Mouse (Mus musculus) retina, postnatal 1 day (tissue): Measurements from ENCODE around the gene Zdhhc16.
A peak's percentile ranks its signal among the peaks of the same experiment; 100 is the strongest.

Experiments used
- DNase-seq: peaks from one replicate; pipeline ENCODE4 v3.0.0-alpha.2; 2012

Gene Zdhhc16

GRCm38 (mm10) chr19:41933179-41934086, at the start of gene Zdhhc16, which contains the start of gene Exosc1:
TSS of gene Zdhhc16 (plus strand) at chr19:41933480.
TSS of gene Exosc1 (minus strand) at chr19:41933423.
- peak; percentile 99 for DNase-seq

DNA sequence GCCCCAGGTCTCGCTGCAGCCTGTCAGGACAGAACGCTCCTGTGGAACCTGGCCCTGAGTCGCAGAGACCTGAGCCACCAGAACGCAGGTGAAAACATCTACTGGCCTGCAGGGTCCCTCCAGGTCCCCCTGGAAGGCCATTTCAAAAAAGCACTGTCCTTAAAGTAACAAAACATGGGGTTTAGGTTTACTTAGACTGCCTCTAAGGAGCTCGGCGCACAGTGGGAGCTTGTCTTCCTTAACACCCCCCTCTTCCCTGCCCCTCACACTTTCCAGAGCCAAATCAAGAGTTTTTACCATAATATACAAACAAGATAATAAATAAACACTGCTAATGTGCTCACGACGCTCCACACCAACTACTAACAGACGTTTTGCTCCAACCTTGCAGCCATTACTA, 49.4 kb upstream of the Zdhhc16 start:
- no peak for DNase-seq

GRCm38 (mm10) chr19:41888191-41888590, 45.1 kb upstream of the Zdhhc16 start:
- no peak for DNase-seq

GRCm38 (mm10) chr19:41894959-41895358, 38.3 kb upstream of the Zdhhc16 start:
- no peak for DNase-seq

- peak; percentile 96 for DNase-seq
These were observed 37.6 kb upstream of the Zdhhc16 start, which contains the start of gene Rrp12 for GRCm38 (mm10) chr19:41895460-41896318. TSS of gene Rrp12 (minus strand) at chr19:41896173.

DNA sequence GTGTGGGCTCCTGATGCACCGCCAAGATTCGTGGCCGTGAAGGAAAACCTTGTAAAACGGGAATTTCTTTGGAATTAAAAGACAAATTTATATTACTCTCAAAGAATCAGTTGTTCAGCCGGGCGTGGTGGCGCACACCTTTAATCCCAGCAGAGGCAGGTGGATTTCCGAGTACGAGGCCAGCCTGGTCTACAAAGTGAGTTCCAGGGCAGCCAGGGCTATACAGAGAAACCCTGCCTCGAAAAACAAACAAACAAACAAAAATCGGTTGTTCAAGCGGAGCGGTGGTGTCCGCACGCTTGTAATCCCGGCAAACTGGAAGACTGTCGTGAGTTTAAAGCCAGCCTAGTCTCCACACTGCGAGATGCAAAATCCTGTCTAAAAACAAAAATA, 37.0 kb upstream of the Zdhhc16 start:
- DNase-seq = no peak

DNA sequence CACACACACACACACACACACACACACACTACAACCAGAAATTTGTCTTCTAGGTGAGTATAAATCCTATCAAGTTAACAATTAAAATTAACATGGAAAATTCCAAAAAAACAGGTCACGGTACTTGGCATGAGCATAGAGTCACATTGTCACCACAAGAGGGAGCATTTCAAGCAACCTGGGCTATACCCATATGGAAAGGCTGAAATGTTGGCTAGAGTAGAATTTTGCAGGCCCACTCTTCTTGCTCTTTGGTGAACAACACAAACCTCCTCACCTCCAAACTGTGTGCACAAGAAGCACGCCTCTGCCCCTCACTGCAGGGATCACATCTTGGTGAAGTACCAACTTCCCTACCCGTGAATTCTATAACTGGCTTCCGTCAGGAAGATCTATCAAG, 34.4 kb upstream of the Zdhhc16 start:
- peak; percentile 77 for DNase-seq

- no peak for DNase-seq
These were observed 32.7 kb upstream of the Zdhhc16 start for GRCm38 (mm10) chr19:41900495-41901090.

DNA sequence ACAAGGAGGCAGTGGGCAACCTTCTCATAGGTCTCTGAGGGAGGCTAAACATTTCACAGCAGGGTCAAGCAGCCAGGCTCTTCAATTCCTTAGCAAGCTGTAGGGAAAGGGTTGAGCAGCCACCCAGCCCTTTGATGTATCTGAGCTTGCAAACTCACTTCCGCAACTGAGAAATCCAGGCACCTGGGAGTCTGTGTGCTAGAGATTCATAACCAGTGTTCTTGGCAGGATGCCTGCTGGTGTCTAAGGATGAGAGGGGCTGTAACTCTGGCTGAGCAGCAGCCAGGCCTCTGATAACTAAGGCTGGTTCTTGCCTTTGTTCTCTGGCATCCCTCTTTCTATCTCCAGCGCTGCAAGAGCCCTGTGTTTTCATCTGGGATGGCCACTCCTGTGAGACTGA, 31.6 kb upstream of the Zdhhc16 start:
- DNase-seq = no peak

DNA sequence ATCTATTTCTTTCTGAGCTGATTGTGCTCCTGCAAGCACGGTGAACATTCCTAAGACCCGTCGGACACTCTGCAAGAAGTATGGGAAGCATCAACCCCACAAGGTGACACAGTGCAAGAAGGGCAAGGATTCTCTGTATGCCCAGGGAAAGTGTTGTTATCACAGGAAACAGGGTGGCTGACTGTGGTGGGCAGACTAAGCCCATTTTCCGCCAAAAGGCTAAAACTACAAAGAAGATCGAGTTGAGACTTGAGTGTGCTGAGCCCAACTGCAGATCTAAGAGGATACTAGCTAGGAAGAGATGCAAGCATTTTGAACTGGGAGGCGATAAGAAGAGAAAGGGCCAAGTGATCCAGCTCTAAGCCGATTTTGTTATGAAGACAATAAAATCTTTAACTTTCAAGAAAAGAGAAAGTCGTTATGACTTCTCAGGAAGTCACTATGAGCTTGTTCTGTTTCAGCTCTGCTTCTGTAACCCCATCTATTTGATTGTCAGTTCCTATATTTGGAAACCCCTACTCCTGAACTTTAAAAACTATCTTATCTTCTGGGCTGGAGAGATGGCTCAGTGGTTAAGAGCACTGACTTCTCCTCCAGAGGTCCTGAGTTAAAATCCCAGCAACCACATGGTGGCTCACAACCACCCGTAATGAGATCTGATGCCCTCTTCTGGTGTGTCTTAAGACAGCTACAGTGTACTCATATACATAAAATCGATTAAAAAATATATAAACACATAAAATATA, 30.3 kb upstream of the Zdhhc16 start:
- no peak for DNase-seq

- no peak for DNase-seq
These were observed 28.0 kb upstream of the Zdhhc16 start for GRCm38 (mm10) chr19:41905246-41905645.

- DNase-seq = no peak
These were observed 26.8 kb upstream of the Zdhhc16 start for GRCm38 (mm10) chr19:41906311-41907078.

DNA sequence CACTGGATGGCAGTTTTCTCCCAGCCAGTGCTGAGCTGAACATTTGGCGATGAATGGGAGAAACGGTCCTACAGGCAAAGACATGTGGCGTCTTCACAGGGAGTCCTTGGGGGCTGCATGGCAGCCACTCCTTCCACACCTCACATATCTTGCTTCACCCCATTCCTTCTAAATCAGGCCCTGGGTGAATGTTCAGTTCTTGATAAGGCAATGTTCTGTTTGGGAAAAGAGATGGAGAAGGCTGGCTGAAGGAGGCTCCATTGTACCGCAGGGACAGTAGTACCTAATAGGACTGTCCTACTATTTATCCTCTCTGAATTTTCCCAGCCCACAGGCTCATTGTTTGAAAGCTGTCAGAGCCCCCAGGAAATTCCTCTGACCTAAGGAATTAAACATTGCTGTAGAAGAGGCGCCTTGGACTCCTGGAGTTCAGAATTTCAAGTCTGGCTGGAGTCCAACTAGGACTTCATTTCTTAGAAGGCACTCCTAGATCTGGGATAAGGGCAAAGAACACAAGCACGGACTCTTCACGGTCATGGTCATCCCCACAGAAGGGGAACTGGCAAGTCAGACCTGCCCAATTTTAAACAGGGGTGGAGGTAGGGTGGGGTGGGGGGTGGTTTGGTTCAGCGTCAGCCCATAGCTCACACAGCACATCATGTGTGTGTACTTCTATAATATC, 26.1 kb upstream of the Zdhhc16 start:
- no peak for DNase-seq

DNA sequence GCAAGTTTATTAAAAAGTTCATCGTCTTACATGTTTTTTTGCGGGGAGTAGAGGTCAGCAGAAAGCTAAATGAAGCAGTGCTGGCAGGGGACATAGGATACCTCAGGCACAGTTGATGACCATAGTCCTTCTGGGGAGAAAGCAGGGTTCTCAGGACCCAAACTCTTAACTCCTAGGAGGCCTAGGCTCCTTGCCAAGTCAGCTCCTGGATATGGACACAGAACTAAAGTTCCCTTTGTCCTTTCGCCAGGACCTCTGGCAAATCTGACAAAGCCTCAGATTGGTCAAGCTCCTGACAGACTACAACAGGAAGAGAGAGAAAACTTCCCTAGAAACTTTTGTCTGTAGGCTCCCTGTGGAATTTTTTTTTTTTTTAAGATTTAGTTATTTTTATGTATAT, 24.5 kb upstream of the Zdhhc16 start:
- no peak for DNase-seq

DNA sequence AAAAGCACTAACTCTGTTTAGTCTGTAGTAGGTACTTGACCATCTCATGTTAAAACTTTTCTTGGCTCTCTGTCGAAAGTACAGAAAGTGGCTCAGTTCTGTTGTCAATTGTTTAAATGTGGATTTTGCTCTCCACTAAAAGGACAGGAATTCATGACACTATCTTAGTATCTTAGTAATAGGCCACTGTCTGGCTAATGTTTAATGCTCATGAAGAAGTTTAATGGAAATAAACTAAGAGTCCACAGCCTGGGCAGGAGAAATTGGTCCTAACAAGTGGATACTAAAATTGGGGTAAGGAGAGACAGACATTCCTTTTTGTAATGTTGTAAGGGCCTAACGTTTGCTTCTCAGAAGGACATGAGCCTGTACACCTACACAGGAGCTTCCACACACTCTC, 22.9 kb upstream of the Zdhhc16 start:
- DNase-seq = no peak

GRCm38 (mm10) chr19:41911178-41912073, 21.9 kb upstream of the Zdhhc16 start, which contains the start of gene Pgam1:
TSS of gene Pgam1 (plus strand) at chr19:41911923.
- DNase-seq = peak; percentile 99

- DNase-seq = peak; percentile 55
These were observed 20.9 kb upstream of the Zdhhc16 start for GRCm38 (mm10) chr19:41912121-41913080.

DNA sequence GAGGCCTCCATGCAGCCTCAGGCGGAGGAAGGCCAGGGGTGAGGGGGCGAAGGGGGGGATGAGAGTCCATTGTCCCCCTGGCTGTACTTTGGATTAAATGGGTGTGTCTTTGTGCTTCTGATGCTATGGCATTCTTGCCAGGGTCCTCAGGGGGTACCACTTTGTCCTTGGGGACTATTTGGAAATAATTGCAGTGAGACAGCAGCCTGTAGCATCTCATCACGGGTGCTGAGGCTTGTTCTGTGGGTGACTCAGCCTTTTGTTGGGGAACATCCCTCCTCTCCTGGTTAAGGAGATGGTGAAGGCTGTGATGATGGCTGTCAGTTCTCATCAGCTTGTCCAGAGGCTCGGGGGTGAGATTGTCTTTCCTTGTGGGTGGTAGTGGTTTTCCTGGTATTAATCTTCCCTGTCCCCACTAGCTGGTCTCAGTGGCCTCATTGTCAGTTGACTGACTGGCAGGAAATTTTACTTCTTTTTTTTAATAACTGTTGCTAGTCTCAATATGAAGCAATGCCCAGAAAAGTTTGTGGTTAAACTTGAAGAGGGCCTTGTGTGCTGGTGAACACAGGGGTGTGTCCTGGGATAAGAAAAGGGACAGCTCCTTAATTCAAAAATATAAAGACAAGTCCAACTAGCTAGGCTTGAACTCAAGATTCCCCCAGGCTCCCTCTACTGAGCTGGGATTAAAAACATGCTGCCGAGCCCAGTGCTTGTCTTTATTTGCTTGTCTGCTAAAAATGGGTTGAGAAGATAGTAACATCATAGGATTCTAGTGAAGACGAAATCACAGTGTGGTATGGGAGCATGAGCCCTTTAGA, 19.3 kb upstream of the Zdhhc16 start:
- no peak for DNase-seq
